Mouse (Mus musculus) myocyte (in vitro differentiated cells): Measurements from ENCODE around the gene Sebox.

ENCODE experiments used
- CEBPB ChIP-seq: IDR thresholded peaks from 2 replicates; pipeline ENCODE4 v1.6.1; 2011; ENCODE audit warnings: mild to moderate bottlenecking, moderate library complexity; ENCODE audit not compliant: poor library complexity, insufficient read depth, severe bottlenecking
- E2F4 ChIP-seq: IDR thresholded peaks from one replicate; pipeline ENCODE4 v1.6.1; 2011; ENCODE audit warnings: mild to moderate bottlenecking, control low read depth, moderate library complexity; ENCODE audit not compliant: insufficient read depth
- MAX ChIP-seq: IDR thresholded peaks from one replicate; pipeline ENCODE4 v1.6.1; 2011; ENCODE audit warnings: low read depth, mild to moderate bottlenecking, control low read depth
- MYOD1 ChIP-seq, 3 experiments: IDR thresholded peaks; one replicate each; pipeline ENCODE4 v1.6.1; 2011; ENCODE audit warnings: control low read depth in 2 of 3, low read depth in 2 of 3, mild to moderate bottlenecking in 2 of 3, moderate library complexity in 1 of 3; ENCODE audit not compliant: insufficient read length in 2 of 3, control insufficient read depth in 1 of 3
- MYOG ChIP-seq, 3 experiments: IDR thresholded peaks; one replicate each; pipeline ENCODE4 v1.6.1; 2011; ENCODE audit warnings: control low read depth in 2 of 3, low read depth in 2 of 3, mild to moderate bottlenecking in 2 of 3; ENCODE audit not compliant: insufficient read length in 2 of 3, control insufficient read depth in 1 of 3, insufficient read depth in 1 of 3
- POLR2A ChIP-seq: IDR thresholded peaks from one replicate; pipeline ENCODE4 v1.6.1; 2011; ENCODE audit warnings: low read depth, mild to moderate bottlenecking, control low read depth, moderate library complexity; ENCODE audit not compliant: insufficient read length
- POLR2AphosphoS2 ChIP-seq: IDR thresholded peaks from one replicate; pipeline ENCODE4 v1.6.1; 2011; ENCODE audit warnings: low read depth, control low read depth; ENCODE audit not compliant: insufficient read length
- REST ChIP-seq: IDR thresholded peaks from one replicate; pipeline ENCODE4 v1.6.1; 2011; ENCODE audit warnings: mild to moderate bottlenecking, control low read depth, moderate library complexity; ENCODE audit not compliant: insufficient read depth, insufficient read length
- TCF12 ChIP-seq: IDR thresholded peaks from one replicate; pipeline ENCODE4 v1.6.1; 2011; ENCODE audit warnings: mild to moderate bottlenecking, control low read depth; ENCODE audit not compliant: poor library complexity, insufficient read depth, severe bottlenecking
- USF1 ChIP-seq: IDR thresholded peaks from one replicate; pipeline ENCODE4 v1.6.1; 2011; ENCODE audit warnings: low read depth, mild to moderate bottlenecking, control low read depth, moderate library complexity

DNA sequence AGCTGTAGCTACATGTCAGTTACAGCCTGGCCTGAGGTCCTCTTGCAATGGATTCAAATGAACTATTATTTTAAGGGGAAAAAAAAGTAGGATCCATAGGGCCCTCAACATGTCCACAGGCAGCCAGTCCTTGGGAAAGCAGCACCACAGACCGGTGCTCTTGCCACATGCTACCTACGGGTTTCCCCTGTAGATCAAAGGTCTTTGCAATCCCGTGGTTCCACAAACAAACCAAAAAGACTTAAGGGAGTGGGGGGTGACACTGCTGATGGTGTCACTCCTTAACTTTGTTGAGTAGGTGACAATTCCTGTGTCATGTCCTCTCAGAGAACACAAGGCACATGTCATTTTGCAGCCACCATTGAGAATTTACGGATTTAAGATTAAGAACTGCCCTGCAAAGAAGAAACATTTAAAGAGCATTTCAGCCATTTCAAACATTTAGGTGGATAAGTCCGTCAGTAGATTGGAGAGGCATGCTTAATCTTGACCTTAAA lies 46.3 kb downstream of the Sebox start:
- TF ChIP-seq TCF12 (no peak), POLR2A (no peak), MAX (no peak), CEBPB (no peak), USF1 (no peak), POLR2AphosphoS2 (no peak), MYOG (IDR thresholded peaks at IDR 0.05; ENCODE audit: control insufficient read depth in 1 of 3, insufficient read depth in 1 of 3, insufficient read length in 2 of 3, low read depth in 2 of 3) (no peak), REST (no peak), E2F4 (no peak), MYOD1 (IDR thresholded peaks at IDR 0.05; ENCODE audit: control insufficient read depth in 1 of 3, insufficient read length in 2 of 3, low read depth in 2 of 3) (no peak)
